Mouse (Mus musculus) bone marrow macrophage, adult 2 months (primary cell): ENCODE results near the gene Adcyap1r1. TPM values are rescaled to one million over a fixed set of nuclear protein-coding genes. Genes with fewer than 3 reads are reported as not detected.

Experiments
- H3K27ac ChIP-seq: 2 replicates; pipeline ENCODE4 v1.5.1; 2012; ENCODE audit warnings: low read depth, low read length; ENCODE audit not compliant: insufficient read depth
- H3K4me1 ChIP-seq: 2 replicates; pipeline ENCODE4 v1.6.1; 2012; ENCODE audit warnings: low read length; ENCODE audit not compliant: control insufficient read depth, insufficient read depth
- H3K4me3 ChIP-seq: 2 replicates; pipeline ENCODE4 v1.5.1; 2012; ENCODE audit warnings: mild to moderate bottlenecking, low read length, moderate library complexity; ENCODE audit not compliant: insufficient read depth
- CTCF ChIP-seq: IDR thresholded peaks from 2 replicates; pipeline ENCODE4 v1.5.1; 2012; ENCODE audit warnings: low read depth, mild to moderate bottlenecking, low read length, moderate library complexity
- POLR2A ChIP-seq: IDR thresholded peaks from 2 replicates; pipeline ENCODE4 v1.6.1; 2012; ENCODE audit warnings: mild to moderate bottlenecking, low read depth, low read length, borderline replicate concordance
- polyA plus RNA-seq: library from polyadenylated mRNA; stranded (reverse); fragments of >200 nt; gene quantifications from 2 replicates; pipeline ENCODE4 v1.2.4, GENCODE M21; 2012; ENCODE audit not compliant: missing spikeins, insufficient read depth, insufficient read length

The Adcyap1r1 gene
- polyA plus RNA-seq, 1 experiment: not detected

DNA sequence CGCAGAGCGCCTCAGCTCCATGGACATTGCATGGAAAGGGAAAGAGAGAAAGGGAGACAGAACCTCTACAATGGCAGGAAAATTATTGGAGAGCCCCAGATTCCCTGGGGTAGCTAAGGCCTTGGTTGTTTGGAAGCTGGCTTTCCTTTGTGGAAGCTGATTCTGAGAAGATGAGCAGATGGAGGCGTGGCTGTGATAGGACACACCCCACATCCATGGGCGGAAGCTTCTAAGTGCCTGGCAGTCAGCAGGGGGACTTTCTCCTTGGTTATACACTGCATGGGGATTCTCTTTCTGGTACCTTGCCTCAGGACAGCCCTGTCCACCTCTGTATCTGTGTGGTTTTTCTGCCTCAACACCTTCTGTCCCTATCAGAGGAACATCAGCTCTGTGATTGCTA lies 33.4 kb downstream of the Adcyap1r1 start:
- Histone ChIP-seq H3K27ac (no peak overlapping the region), H3K4me1 (no peaks in the 10 kb centered on the region), H3K4me3 (no peak overlapping the region)
- TF ChIP-seq CTCF (no peak), POLR2A (no peak)

DNA sequence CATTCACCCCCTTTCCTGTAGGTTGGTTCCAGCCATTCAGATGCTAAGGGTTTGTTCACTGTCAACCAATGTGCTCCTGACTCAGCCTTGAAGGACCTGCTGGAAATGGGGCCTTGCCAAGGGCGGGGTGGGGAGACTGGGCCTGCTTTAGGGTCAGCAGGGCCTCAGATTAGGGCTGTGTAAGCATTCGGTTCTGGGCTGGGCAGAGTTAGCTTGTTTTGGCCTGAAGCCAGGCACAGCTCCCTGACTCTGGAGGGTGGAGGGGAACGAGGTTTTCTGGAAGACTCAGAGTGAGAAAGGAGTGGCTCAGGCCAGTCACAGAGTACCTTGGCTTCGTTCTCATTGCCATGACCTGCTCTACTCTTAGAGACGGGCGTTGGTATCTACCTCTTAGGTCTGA lies 35.9 kb downstream of the Adcyap1r1 start:
- no peak overlapping the region for H3K27ac ChIP-seq
- no peak overlapping the region for H3K4me3 ChIP-seq
- no peaks in the 10 kb centered on the region for H3K4me1 ChIP-seq
- TF ChIP-seq CTCF (no peak), POLR2A (no peak)

DNA sequence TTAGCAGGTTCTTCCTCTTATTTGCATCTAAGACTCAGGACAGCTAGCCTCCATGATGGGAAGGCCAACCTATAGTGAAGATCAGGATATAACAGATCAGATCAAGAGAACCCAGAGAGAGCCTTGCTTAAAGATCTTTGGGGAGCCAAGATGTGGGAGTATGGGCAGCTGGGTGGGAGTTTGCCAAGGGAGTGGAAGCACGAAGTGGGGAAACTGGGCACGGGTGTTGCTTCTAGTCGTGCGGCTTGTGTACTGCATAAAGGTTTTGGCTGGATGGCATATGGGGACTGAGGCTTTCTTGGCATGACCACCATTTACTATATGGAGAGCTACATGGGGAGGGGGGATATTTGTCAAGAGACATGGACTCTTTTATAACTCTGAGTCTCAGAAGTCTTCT lies 44.4 kb downstream of the Adcyap1r1 start:
- no peak overlapping the region for H3K27ac ChIP-seq
- no peak overlapping the region for H3K4me3 ChIP-seq
- TF ChIP-seq POLR2A (no peak), CTCF (no peak)

DNA sequence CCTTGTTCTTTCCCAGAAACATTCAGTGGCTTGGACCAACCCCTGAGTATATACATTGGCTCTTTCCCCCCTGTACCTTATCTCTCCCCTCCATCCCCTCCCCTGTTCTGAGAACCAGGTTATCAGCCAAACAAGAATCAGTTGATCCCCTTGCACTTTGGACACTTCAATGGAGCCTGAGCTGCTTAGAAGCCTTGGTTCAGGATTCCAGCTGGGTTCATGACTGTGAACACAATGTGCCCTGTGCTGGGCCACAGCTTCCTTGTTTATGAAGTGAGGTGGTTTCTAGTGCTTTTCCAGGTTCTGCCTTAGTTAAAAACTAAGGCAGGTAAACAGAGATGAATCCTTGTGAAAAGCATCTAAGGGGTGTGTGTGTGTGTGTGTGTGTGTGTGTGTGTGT lies 47.0 kb downstream of the Adcyap1r1 start:
- Histone ChIP-seq H3K27ac (no peak overlapping the region), H3K4me3 (no peak overlapping the region), H3K4me1 (no peaks in the 10 kb centered on the region)
- TF ChIP-seq POLR2A (no peak), CTCF (no peak)

More for the DNA sequence above, 44.4 kb downstream of the Adcyap1r1 start:
- H3K4me1 ChIP-seq: no peaks in the 10 kb centered on the region

DNA sequence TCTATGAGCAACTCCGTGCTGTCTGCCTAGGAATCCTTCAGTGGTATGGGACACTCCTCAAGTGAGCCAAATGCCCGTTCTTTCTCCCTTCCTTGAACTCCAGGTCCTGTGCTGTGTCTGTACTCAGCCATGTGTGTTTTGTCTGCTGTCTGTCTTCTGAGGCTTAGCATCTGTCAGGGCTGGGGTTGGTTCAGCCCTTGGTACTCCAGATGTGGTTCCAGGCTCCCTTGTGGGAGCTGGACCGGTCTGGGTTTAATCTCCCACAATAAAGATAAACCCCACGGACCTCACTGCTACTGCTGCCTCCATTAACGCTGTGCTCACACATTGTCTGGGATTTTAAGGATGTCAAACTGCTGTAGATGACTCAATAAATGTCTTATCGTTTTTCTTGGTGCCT lies 49.3 kb downstream of the Adcyap1r1 start:
- Histone ChIP-seq H3K4me3 (no peak overlapping the region), H3K27ac (no peak overlapping the region), H3K4me1 (no peaks in the 10 kb centered on the region)
- TF ChIP-seq CTCF (no peak), POLR2A (no peak)

DNA sequence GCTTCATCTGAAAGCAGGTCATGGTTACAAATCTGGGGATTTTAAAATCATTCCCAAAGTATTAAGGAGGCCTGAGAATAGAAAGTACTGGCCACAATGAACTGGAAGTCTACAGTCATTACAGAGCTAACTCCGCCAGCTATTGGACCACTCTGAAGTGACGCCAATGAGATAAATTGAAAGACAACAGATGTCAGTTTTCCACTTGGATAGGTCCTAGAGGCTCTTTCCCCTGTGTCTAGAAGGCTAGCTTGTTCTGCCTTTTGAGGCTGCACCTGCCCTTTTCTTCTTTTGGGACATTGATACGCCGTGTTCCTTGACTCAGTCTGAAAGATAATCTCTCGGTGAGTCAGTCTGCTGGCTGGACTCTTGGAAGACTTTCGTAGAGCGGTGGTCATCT lies 50.5 kb downstream of the Adcyap1r1 start:
- Histone ChIP-seq H3K4me1 (no peaks in the 10 kb centered on the region), H3K4me3 (no peak overlapping the region), H3K27ac (no peak overlapping the region)
- TF ChIP-seq POLR2A (no peak), CTCF (no peak)

DNA sequence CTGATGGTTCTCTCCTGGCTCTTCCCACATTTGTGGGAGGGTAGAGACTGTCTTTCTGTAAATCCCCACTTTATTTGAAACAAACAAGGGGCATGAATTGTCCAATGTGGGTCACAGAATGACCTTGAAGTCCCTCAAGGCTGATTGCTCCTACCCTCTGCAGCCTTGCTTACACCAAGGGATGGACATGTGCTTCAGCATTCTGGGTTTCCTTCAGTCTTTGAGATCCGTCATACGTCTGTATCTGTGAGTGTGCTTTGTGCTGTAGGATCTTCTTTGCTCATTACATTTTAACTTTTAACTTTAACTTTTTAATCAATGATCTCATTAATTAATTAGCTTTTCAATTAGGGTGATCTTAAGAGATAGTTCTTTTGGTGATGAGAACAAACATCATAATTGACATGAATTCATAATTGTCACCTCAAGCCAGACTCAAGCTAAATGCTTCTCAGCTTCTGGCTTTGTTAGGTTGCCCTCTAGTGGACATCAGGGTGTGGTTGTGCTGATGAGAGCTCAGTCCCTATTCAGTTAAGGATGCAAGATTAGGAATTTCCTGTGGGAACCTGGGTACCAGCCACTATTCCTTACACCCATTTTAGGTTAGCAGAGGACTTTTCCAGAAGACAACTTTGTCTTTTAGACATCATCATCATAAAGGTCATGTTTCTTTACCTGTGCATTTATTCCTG lies 53.2 kb downstream of the Adcyap1r1 start:
- TF ChIP-seq CTCF (no peak), POLR2A (no peak)
- H3K27ac ChIP-seq: no peak overlapping the region
- no peaks in the 10 kb centered on the region for H3K4me1 ChIP-seq
- no peak overlapping the region for H3K4me3 ChIP-seq

DNA sequence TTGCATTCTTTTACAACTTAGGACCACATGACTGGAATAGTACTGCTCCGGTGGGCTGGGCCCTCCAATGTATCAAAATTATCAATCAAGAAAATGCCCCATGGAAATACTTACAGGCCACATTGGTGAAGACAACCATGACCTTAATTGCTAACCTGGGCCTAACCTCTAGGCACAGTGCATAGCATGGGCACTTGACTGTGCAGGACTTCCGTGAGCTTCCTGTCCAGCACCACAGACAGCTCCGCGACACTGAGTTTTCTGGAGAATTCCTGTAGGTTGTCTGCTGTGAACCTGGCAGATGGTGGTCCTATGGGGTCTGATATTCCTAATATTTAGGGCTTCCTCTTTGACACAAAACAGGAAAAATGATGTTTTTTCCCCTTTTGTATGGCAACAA lies 54.7 kb downstream of the Adcyap1r1 start:
- TF ChIP-seq POLR2A (no peak), CTCF (no peak)
- H3K4me3 ChIP-seq: no peak overlapping the region
- H3K4me1 ChIP-seq: no peaks in the 10 kb centered on the region
- no peak overlapping the region for H3K27ac ChIP-seq

DNA sequence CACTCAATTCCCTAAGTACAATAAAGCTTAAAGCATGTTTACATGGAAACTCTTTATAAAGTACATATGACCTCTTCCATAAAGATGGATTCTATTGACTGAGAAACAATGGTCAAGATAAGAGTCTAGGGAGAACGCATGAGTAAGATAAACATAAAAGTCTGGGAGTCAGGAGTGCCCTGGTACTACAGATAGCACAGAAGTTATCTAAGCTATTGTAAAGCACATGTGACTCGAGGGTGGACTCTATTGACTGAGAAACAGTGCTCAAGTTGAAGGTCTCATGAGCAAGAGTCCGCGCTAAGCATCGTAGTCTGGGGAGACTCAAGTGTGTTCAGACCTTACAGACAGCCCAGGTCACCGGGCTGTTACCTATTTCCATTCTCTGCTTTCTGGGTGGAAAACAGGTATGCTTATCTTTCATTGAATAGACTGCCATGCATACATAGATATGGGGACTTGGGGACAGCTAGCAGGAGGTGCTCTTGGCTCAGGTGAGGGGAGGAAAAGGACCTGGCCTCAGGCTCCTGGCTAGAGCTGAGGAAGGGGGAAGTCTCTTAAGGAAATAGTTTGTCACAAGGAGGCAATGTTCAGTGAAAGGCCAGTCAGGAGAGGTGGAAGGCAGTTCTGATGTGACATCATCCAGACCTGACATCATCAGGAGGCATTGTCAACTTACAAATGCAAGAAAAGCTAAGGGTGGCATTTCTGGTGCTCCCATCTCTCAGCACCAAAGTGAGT lies 57.5 kb downstream of the Adcyap1r1 start:
- H3K4me3 ChIP-seq: no peak overlapping the region
- TF ChIP-seq POLR2A (no peak), CTCF (no peak)
- H3K4me1 ChIP-seq: no peaks in the 10 kb centered on the region
- no peak overlapping the region for H3K27ac ChIP-seq
